Mouse (Mus musculus) cerebellum, adult 9-11 months (tissue): Measurements from ENCODE around the gene Qtrt2.

Experiments used
- DNase-seq: peaks from one replicate; pipeline ENCODE4 v3.0.0; 2022

The Qtrt2 gene

DNA sequence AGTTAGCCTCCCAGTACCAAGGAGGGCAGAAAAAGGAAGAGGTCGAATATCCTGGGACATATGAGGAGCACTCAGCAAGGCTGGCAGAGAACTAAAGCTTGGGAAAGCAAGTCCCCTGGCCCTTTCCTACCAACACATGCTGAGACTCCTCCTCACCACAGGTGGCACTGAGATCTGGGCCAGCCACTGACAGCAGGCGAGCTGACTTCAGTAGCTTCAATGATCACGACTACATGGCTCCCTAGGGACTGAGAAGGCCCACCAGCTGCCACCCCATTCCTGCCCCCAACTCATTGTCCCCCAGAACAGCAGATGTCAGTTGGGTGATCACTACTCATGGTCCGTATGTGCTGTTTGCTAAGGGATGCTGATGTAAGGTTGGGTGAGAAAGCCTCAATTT, 112.0 kb downstream of the Qtrt2 start:
- DNase-seq: peak; percentile 57
